Mouse (Mus musculus) bone marrow, adult 2 months (tissue): ENCODE data around the gene Chadl.

Experiments used
- CTCF ChIP-seq: fragments of 200-500 bp; IDR thresholded peaks from 2 replicates; pipeline ENCODE4 v1.5.1; 2011; ENCODE audit warnings: low read length, control low read depth; ENCODE audit not compliant: control insufficient read depth, insufficient read depth
- POLR2A ChIP-seq: fragments of 200-500 bp; IDR thresholded peaks from 2 replicates; pipeline ENCODE4 v1.6.1; 2011; ENCODE audit warnings: low read depth, mild to moderate bottlenecking, control low read depth, low read length, borderline replicate concordance; ENCODE audit not compliant: control insufficient read depth

GRCm38 (mm10) chr15:81663281-81663680 lies 33.8 kb downstream of the Chadl start:
- TF ChIP-seq POLR2A (no peak), CTCF (no peak)
